Mouse (Mus musculus): ENCODE measurements around the gene Rer1. TPM values are rescaled to one million over a fixed set of nuclear protein-coding genes. Genes with fewer than 3 reads are reported as not detected.

Rer1 gene
- polyA plus RNA-seq (2012; rRNA removed): 84.0 and 95.7 TPM in 2 replicates

DNA sequence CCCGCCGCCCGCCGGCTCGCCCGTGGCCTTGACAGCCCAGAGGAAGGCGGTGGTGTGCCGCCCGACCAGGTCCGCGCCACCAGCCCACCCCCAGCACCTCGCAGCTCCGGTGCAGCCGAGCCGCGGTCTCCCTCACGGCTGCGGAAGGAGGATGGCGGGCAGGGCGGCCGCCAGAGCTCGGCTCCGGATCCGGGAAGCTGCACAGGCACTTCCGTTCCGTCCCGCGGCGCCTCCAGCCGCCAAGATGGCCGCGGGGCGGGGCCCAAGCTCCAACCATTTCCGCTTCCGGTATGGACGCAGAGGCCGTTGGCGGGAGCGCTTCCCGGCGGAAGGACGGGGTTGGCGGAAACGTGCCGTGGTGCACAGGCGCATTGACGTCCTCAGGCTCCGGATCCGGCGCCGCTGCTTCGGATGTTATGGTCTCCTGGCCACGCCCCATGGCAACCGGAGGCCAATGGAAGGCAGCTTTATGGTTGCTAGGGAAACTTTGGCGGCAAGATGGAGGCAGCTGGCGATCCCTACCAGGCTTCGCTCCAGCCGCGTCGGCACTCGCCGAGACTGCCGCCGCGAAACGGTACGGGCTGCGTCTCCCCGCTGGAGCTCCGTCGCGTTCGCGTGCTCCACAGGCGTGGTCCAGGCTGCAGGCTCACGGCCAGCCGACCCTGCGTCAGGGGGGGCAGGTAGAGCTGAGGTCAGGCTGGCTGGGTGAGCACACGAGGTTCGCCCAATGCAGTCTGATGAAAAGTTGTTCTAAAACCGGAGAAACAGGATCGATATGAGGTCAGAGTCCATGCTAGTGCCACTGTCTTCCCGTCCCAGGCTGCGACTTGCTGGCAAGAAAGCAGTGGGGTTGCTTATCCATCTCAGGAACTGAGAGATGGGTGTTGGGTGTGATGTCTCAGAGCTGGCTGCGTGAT lies at the start of gene Rer1, which contains the start of gene Morn1:
Gene Rer1, minus strand, starts transcription at position 275 of the 917 bp plus-strand sequence.
Gene Morn1, plus strand, starts transcription at position 470 of the 917 bp plus-strand sequence.
- peak; percentile 100 for DNase-seq (ENCODE audit: low read depth)
- TF ChIP-seq POLR2A (IDR thresholded peaks at IDR 0.05; ENCODE audit: borderline replicate concordance, extremely low read depth, insufficient read depth, insufficient read length, poor library complexity, severe bottlenecking) (peak; percentile 90), CTCF (IDR thresholded peaks at IDR 0.05; ENCODE audit: borderline replicate concordance, extremely low read depth, insufficient read depth, insufficient read length) (no peak)

DNA sequence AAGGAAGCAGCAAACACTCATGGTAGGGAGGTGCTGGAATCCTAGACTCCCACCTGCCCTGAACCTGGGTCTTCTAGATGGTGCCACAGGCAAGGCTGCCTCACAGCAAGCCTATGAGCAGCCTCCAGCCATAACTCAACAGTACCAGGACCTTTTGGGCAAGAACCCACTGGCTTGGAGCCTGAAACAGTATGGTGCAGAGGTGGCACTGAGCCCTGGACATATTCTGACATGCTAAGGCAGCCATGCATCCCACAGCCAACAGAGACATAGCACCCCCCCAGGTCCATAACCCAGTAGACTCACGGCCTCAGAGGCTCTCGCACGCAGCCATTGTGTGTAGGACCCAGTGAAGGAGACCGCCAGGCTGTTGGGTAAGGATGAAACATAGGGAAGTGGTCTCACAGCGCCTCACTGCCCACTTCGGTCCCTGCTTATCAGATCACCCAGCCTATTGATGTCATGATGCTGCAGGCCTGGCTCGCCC lies 48.5 kb upstream of the Rer1 start:
- no peak for DNase-seq (ENCODE audit: low read depth)
- TF ChIP-seq CTCF (IDR thresholded peaks at IDR 0.05; ENCODE audit: borderline replicate concordance, extremely low read depth, insufficient read depth, insufficient read length): no peak
- TF ChIP-seq POLR2A (IDR thresholded peaks at IDR 0.05; ENCODE audit: borderline replicate concordance, extremely low read depth, insufficient read depth, insufficient read length, poor library complexity, severe bottlenecking): no peak

DNA sequence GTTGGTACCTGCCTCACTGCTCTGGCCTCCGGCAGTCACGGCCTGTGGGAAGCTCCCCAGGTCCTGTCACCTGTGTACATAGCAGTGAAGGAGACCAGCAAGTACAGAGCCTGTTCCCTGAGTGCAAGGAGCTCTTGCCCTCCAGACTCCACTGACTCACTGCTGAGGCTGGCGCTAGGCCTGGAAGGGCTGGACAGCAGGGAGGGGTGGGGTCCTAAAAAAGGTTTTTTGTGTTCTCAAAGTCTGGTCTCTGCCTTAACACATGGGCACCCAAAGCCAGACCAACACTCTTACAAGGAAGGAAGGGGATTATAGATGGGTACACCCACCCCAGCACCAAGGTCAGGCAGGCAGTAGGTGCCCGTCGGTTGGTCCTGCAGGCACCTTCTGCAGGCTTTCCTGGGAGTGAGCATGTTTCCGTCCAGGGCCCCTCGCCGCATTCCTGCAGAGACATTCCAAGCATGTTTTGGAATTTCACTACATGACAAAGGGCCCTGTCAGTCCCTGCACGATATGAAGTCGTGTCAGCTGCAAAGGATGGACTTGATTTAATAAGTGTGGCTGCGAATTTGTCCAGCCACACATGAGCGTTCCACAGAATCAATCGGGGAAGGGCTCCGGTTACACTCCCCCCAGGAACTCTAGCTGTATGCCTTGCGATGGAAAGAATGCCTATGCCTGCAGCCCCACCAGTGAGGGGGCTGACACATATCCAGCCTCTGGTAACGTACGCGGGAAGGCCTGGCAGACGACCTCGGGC lies 47.7 kb upstream of the Rer1 start:
- no peak for DNase-seq (ENCODE audit: low read depth)
- TF ChIP-seq CTCF (IDR thresholded peaks at IDR 0.05; ENCODE audit: borderline replicate concordance, extremely low read depth, insufficient read depth, insufficient read length): no peak
- TF ChIP-seq POLR2A (IDR thresholded peaks at IDR 0.05; ENCODE audit: borderline replicate concordance, extremely low read depth, insufficient read depth, insufficient read length, poor library complexity, severe bottlenecking): no peak

DNA sequence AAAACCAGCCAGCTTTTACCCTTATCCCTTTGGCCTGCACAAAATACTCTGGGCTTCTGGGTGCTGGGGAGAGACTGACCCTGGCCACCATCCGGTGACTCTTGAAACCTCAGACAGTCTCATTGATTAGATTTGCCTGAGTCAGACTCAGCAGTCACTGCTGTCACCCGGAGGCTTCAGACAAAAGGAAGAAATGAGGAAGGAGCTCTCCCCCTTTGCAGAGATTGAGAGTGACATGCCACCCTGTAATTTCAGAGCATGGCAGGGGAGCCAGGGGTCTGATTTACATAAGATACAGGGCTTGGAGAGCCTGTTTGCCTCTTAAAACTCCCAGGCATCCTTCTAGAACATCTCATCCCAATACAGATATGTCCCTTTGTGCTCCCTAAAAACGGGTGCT lies 47.0 kb upstream of the Rer1 start:
- DNase-seq (ENCODE audit: low read depth): peak; percentile 47
- TF ChIP-seq CTCF (IDR thresholded peaks at IDR 0.05; ENCODE audit: borderline replicate concordance, extremely low read depth, insufficient read depth, insufficient read length) (no peak), POLR2A (IDR thresholded peaks at IDR 0.05; ENCODE audit: borderline replicate concordance, extremely low read depth, insufficient read depth, insufficient read length, poor library complexity, severe bottlenecking) (no peak)

DNA sequence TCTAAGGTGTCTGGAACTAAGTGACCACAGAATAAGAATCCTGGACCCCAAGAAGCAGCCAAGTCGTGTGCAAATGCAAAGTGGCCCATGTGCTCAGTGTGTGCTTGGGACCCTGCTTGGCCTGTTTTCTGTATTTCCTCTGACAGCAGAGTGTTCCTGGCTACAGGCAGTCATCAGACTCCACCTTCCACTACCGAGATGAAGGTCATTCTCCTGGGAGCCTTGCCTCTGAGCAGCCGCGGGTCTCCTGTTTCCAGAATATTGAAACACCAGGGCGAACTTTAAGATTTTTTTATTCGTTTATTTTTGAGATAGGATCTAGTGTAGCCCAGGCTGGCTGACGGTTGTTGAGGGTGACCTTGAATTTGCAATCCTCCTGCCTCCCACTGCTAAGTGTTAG lies 44.4 kb upstream of the Rer1 start:
- no peak for DNase-seq (ENCODE audit: low read depth)
- TF ChIP-seq CTCF (IDR thresholded peaks at IDR 0.05; ENCODE audit: borderline replicate concordance, extremely low read depth, insufficient read depth, insufficient read length): no peak
- no peak for TF ChIP-seq POLR2A (IDR thresholded peaks at IDR 0.05; ENCODE audit: borderline replicate concordance, extremely low read depth, insufficient read depth, insufficient read length, poor library complexity, severe bottlenecking)

DNA sequence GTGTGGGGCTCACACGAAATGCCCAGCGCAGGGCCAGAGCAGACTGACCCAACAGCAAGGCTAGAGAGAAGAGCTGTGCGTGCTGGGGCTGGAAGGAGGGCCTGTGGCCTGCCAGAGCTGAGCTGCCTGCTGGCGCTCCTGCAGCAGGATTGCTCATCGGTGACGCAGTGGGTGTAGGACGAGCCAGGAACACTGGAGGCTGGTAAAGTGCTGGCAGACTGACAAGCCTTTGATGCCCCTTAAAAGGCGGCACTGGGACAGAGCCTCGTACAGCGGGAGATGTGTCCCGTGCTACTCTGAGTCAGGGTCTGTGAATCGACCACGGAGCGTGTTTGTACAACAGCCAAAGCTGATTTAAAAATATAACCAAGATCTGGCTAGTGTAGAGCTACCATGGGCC lies 43.8 kb upstream of the Rer1 start:
- no peak for TF ChIP-seq POLR2A (IDR thresholded peaks at IDR 0.05; ENCODE audit: borderline replicate concordance, extremely low read depth, insufficient read depth, insufficient read length, poor library complexity, severe bottlenecking)
- no peak for TF ChIP-seq CTCF (IDR thresholded peaks at IDR 0.05; ENCODE audit: borderline replicate concordance, extremely low read depth, insufficient read depth, insufficient read length)
- DNase-seq (ENCODE audit: low read depth): peak; percentile 95

DNA sequence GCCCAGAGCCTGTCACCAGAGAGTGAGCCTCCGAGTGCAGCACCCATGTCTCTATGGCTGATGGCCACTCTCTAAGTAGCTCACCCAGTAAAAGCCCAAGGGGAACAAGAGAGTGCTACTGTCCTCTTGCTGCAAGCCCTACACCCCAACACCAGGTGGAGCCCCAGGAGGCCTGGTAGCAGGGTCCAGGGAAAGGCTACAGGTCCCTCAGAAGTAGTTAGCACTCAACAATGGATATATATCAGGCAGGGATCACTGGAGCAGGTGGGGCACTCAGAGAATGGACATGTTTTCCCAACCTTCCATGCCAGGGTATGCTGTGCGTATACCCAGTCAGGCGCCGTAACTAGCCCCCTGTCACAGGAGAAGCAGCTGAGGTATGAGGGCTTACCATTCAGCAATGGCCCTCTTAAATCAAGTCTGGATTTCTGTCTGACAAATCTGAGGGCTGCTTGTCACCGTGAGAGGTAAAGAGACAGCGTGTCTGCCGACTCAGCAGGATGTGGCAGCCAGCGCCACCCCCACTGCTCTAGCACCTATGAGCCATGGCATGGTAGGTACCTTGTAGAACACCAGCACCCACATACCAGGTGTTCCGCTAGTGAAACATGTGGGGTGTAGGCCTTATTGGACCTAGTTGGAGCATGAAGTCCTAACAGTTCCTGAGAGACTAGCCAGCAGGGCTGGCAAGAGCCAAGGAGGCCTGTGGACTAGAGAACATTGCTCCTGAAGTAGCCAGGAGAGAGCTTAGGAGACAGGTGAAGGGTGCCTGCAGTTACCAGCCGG lies 43.1 kb upstream of the Rer1 start:
- TF ChIP-seq CTCF (IDR thresholded peaks at IDR 0.05; ENCODE audit: borderline replicate concordance, extremely low read depth, insufficient read depth, insufficient read length) (peak; percentile 21; the same call in 1 of the 2 replicates), POLR2A (IDR thresholded peaks at IDR 0.05; ENCODE audit: borderline replicate concordance, extremely low read depth, insufficient read depth, insufficient read length, poor library complexity, severe bottlenecking) (no peak)
- no peak for DNase-seq (ENCODE audit: low read depth)

DNA sequence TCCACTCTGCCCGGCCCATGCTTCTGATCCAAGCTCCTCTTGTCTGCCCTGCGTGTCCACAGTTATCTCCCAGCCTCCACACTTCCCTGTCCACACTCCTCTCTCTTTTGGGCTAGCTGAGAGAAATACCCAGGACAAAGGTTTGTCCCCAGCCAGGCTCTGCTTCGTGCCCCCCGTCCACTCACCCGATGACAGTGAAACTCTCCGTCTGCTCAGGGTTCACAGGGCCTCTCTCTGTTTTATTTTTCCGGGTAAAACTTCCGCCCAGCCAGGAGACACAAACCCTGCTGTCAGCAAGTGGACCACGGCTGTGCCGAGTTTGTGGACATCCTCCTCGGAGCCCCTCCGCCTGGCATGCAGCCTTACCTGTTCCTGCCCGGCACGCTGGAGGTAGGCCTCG lies 42.2 kb upstream of the Rer1 start:
- TF ChIP-seq CTCF (IDR thresholded peaks at IDR 0.05; ENCODE audit: borderline replicate concordance, extremely low read depth, insufficient read depth, insufficient read length): no peak
- TF ChIP-seq POLR2A (IDR thresholded peaks at IDR 0.05; ENCODE audit: borderline replicate concordance, extremely low read depth, insufficient read depth, insufficient read length, poor library complexity, severe bottlenecking): no peak

DNA sequence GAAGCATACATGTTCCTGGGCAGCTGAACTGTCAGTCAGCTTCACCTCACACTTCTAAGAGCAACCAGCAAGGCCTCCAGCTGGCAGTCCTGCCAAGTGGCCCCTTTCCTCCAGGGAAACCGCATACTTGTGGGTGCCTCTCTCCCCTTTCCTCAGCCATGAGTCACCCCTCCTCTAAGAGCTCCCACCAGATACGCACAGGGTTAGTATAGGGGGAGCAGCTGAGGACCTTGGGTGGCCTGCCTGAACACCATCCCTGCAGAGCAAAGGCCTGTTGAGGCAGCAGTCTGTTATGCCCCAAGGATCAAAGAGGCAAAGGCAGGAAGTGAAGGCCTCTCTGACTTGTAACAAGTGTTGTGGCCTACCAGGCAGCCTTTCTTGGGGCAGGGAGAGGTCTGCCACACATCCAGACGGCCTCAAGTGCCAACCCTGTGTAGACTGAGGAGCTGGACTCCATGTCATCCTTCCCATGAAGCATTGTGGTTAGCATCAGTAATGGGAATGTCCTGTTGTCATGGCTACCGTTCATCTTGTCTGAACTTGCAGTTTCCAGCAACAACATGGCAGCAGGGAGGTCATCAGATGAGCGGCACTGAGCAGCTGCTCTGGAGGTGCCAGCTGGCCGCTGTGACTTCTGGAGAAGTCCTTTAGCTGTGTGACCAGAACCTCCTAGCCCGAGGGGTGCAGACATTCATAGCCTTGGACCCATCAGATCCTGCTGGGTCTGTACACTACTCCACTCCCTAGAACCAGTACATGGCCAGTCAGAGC lies 40.6 kb upstream of the Rer1 start:
- DNase-seq (ENCODE audit: low read depth): peak; percentile 51
- TF ChIP-seq CTCF (IDR thresholded peaks at IDR 0.05; ENCODE audit: borderline replicate concordance, extremely low read depth, insufficient read depth, insufficient read length) (no peak), POLR2A (IDR thresholded peaks at IDR 0.05; ENCODE audit: borderline replicate concordance, extremely low read depth, insufficient read depth, insufficient read length, poor library complexity, severe bottlenecking) (no peak)

More for the DNA sequence above, 42.2 kb upstream of the Rer1 start:
- no peak for DNase-seq (ENCODE audit: low read depth)

DNA sequence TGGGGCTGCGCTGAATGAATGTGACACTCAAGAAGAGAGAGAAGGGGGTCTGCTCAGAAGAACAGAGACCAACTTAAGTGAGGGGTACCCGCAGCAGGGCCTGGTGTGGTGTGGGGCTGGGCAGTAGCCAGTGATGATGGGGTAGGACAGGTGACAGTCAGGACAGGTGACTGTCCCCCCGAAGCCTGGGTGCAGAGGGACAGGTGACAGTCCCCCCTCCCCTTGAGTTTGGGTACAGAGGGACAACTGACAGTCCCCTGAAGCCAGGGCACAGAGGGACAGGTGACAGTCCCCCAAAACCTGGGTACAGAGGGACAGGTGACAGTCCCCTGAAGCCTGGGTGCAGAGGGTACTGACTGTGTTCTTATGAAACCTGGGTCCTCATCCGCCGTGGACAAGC lies 40.0 kb upstream of the Rer1 start:
- TF ChIP-seq POLR2A (IDR thresholded peaks at IDR 0.05; ENCODE audit: borderline replicate concordance, extremely low read depth, insufficient read depth, insufficient read length, poor library complexity, severe bottlenecking) (no peak), CTCF (IDR thresholded peaks at IDR 0.05; ENCODE audit: borderline replicate concordance, extremely low read depth, insufficient read depth, insufficient read length) (no peak)
- no peak for DNase-seq (ENCODE audit: low read depth)

Data from brain, embryonic 14.5 days (tissue).